Mouse (Mus musculus) brain, embryonic 14.5 days (tissue): Measurements from ENCODE around the gene Cry2. TPM values are rescaled to one million over a fixed set of nuclear protein-coding genes. Genes with fewer than 3 reads are reported as not detected.

Experiments
- DNase-seq: peaks from one replicate; pipeline ENCODE4 v3.0.0-alpha.2; 2011; ENCODE audit warnings: low read depth
- CTCF ChIP-seq: fragments of 200-500 bp; IDR thresholded peaks from 2 replicates; pipeline ENCODE4 v1.5.1; 2012; ENCODE audit warnings: inconsistent platforms, mild to moderate bottlenecking, moderate library complexity, borderline replicate concordance; ENCODE audit not compliant: insufficient read depth, insufficient read length; ENCODE audit errors: extremely low read depth
- POLR2A ChIP-seq: fragments of 200-500 bp; IDR thresholded peaks from 2 replicates; pipeline ENCODE4 v1.6.1; 2012; ENCODE audit warnings: mild to moderate bottlenecking, inconsistent platforms, borderline replicate concordance; ENCODE audit not compliant: poor library complexity, insufficient read depth, insufficient read length, severe bottlenecking; ENCODE audit errors: extremely low read depth
- polyA plus RNA-seq: library from polyadenylated mRNA; depleted of rRNA; stranded (reverse); fragments of >200 nt; gene quantifications from 2 replicates; pipeline ENCODE4 v1.2.3, GENCODE M21; 2012

The Cry2 gene
- polyA plus RNA-seq, 1 experiment = 31.1 TPM

DNA sequence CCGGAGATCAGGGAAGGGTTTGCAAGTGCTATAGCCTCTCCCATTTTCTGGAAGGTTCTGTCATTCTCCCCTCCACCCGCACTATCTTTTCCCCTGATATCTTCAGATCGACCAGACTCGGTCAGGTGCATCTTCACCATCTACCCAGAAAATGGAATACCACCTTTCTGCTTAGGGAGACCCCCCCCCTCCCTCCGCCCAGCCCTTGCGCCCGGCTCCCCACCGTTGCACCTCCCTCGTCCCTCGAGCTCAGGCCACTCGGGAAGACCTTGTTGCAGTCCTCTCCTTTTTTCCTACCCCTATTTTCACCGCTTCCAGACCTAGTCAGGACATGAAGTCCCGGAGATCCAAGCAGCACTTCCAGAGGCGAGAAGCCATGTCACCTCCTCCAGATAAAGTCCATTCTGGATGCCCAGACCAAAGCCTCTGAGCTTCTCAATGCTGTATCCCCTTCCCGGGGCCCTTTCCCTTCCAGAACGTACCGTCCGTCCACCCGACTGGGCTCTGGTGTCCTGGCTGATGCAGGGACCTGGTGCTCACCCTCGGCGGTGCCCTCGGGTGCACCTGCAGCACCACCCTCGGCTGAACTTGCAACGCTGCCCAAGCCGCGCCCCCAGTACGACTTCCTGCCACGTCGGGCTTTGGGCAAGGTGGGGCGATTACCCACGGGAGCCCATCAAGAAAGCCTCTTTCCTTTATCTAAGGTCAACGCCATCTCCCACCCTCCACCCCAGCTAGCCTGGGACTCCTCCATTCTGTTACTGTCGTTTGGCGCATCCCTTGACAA is 26.3 kb upstream of the Cry2 start, which contains the start of gene Slc35c1:
Gene Slc35c1 (minus strand): TSS at position 618 of the 787 bp plus-strand sequence.
- TF ChIP-seq POLR2A (no peak), CTCF (no peak)
- DNase-seq = no peak

DNA sequence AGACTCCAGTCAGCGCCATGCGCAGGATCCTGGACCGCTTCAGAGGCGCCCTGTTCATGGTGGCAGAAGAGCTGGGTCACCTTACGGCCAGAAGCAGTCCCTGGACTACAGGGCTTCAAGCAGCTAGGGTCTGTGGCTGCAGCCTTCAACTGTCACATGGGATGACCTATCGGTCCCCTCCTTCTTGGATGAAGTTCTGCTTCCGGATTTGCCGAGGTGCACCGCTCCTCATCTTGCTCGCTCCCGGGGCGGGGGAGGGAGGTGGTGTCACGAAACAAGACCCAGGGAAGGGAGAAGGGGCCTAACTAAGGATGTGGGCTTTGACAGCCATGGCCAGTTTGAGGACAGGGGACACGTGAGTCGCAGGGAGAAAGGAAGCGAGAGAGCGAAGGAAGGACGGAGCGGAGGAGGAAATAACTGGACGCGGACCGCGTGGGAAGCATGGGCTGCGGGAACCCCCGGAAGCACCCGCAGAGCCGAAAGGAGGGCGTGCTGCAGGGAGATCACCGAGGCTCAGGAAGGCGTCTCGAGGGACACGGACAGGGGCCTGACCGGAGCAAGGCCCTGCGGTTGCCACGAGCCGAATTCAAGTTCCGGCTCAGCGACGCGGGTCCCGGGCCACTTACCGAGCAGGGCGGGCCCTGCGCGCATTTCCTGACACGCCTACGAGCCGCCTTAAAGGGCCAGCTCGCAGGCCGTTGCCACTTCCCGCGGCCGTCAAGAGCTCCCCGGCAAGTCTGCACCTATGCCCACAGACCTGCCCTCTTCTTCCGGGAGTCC is 25.5 kb upstream of the Cry2 start:
- TF ChIP-seq CTCF (no peak), POLR2A (peak; percentile 42; the same call in 1 of the 2 replicates)
- peak; percentile 94 for DNase-seq

DNA sequence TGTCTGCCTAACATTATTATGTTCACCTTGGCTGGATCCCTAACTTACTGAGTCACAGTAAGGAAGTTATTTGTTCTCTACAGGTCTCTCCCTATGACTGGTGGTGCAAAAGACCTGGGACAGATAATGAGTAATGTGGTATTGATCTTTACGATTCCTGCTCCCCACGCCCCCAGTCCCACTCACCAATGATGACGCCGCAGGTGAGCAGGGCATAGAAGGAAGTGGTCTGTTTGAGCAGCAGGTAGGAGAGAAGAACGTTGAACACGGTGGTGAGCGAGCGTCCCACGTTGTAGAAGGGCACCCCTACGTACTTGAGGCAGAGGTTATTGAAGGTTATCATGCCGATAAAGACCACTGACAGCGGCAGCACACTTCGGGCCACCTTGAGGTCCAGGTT is 24.6 kb upstream of the Cry2 start:
- TF ChIP-seq CTCF (no peak), POLR2A (no peak)
- DNase-seq = no peak

DNA sequence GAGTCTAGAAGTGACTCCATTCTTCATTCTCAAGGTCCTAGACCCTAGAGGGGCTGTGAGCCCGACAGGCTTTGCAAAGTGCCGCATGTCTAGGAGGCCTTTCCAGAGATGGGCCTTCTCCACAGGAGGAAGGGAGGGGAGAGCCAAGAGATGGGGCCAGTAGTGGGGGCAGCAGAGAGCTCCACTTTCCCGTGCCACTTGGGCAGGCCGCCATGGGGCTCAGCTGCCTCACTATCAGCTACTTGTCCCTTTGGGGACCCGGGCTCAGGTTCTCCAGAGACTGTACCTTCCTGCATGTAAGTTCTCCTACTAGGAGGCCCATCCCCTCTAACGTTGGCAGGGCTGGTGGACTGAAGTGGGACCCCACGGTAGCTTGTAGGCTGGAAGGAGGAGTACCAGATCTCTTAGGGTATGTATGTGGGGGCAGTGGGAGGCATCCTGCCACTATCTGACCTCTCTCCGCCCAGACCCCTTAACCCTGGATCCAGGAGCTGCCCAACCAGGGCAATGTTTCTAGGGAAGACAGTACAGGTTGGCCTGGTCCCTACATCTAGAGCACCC is 23.2 kb upstream of the Cry2 start:
- no peak for DNase-seq

DNA sequence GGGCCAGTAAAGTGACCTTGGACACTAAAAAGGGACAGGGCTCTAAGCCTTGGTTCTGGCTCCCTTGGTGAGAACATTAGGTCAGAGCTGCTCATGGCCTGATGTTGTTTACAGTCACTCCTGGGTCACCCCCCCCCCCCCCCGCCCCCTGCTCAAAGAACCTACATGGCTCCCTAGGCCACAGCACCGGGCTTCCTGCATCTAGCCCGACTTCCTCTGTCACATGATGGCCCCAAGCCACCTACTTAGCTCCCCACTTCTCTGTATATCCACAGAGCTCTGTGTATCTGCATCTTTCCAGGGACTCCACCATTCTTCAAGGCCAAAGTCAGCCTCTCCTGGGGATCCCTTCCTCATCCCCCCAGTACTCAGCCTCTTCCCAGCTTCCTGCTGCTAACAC is 21.9 kb upstream of the Cry2 start:
- no peak for DNase-seq
- TF ChIP-seq CTCF (no peak), POLR2A (no peak)

More for the DNA sequence above, 23.2 kb upstream of the Cry2 start:
- TF ChIP-seq POLR2A (no peak), CTCF (no peak)

DNA sequence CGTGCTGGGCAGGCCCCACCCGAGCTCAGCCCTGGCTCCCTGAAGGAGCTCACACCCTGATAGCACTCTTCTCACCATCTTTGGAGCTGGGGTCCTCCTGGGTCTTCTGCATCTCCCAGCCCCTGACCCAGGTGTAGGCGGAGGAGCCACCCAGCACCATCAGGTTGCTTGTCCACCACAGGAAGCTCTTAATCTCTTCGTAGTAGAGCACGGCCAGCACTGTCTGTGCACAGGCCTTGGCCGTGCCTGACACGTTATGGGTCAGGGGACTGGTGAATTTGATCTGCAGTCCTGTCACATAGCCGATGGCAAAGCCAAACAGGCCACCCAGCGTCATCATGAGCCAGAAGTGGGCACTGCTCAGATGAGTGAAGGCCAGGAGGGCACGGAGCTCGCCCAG is 20.3 kb upstream of the Cry2 start:
- no peak for DNase-seq
- TF ChIP-seq POLR2A (no peak), CTCF (no peak)

DNA sequence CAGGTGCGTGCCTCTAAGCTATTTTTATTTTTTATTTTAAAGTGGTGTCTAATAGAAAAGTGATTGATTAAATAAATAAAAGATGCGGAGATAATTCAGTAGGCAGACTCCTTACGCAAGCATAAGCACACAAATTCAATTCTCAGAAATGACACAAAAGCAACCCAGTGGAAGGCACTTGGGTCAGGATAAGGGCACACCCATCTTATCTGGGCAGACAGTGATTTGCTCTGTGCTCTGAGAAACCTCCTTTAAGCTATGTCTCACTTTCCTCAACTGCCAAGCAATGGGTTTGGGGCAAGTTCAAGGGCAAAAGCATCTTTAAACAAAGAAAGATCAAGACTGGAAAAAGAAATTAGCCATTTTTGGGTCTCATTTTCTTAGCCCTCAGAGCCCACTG is 17.3 kb upstream of the Cry2 start:
- no peak for DNase-seq

DNA sequence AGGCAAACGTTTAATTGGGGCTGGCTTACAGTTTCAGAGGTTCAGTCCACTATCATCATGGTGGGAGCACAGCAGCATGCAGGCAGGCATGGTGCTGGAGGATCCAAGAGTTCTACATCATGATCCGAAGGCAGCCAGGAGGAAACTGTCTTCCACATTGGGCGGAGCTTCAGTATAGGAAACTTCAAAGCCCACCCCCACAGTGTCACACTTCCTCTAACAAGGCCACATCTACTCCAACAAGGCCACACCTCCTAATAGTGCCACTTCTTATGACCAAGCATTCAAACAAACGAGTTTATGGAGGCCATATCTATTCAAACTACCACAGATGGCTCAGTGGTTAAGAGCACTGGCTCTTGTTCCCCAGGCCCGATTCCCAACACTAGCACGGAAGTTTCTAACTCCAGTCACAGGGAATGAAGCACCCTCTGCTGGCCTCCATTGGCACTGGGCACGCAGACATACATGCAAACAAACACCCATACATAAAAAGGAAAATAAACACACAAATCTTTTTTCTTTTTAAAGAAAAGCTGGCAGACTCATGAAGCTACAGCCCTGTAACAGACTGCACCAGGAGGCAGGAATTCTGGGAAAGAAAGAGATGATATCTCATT is 13.4 kb upstream of the Cry2 start:
- TF ChIP-seq CTCF = peak; percentile 18; the same call in 1 of the 2 replicates
- TF ChIP-seq POLR2A = no peak

More for the DNA sequence above, 17.3 kb upstream of the Cry2 start:
- TF ChIP-seq POLR2A = no peak
- TF ChIP-seq CTCF = no peak

DNA sequence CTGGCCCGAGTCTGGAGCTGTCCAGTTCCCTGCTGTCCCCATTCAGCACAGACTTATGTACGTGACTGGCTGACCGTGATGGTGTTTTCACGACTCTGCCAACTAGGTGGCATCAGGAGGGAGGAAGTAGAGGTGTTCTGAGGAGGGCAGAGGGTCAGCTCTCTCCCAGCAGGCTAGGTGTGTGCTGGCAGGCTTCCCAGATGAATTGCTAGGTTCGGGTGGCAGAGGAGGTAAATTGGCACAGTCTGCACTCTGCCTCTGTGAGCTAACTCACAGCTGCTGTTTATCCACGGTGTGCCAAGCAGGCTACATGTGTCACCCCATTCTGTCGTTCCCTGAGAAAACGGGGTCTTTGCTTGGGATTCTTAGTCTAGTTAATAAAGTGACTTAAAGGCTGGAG is 12.8 kb upstream of the Cry2 start:
- TF ChIP-seq CTCF (no peak), POLR2A (no peak)
- DNase-seq = peak; percentile 55

More for the DNA sequence above, 13.4 kb upstream of the Cry2 start:
- no peak for DNase-seq

DNA sequence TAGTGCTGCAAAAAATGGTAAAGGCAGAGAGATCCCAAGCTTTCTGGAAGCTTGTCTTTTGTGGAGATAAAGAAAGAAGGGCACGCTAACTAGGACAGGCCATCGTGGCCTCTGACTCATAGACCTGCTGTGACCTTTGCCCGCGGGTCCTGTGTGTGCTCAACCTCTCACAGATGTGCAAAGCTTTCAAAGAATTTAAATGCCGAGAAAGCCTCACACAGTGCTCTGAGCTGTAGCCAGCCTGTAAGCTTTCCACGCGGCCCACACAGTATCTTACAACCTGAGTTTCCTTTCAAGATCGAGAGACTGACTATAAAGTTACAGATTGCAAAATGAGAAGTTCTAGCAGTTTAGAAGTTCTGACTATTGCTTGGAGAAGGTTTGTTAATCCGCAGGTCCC is 12.0 kb upstream of the Cry2 start:
- DNase-seq = no peak
- no peak for TF ChIP-seq CTCF
- TF ChIP-seq POLR2A = no peak

DNA sequence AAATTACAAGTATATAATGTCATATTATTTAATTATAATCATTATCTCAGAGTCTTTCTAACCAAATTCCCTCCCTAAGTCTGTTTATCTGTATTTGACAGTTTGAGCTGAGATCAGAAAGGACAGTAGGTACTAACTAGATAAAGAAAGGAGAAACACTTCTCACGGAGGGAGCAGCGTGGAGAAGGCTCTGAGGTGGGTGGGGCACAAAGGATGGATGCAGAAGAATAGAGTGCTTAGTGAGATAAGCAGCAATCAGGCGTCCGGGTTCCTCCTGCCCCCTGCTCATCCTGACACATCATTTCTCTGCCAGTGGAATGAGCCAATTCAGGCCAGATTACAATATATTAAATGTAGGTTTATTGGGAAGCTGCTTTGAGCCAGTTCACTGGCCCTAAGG is 10.5 kb upstream of the Cry2 start:
- no peak for DNase-seq
- no peak for TF ChIP-seq CTCF
- no peak for TF ChIP-seq POLR2A

DNA sequence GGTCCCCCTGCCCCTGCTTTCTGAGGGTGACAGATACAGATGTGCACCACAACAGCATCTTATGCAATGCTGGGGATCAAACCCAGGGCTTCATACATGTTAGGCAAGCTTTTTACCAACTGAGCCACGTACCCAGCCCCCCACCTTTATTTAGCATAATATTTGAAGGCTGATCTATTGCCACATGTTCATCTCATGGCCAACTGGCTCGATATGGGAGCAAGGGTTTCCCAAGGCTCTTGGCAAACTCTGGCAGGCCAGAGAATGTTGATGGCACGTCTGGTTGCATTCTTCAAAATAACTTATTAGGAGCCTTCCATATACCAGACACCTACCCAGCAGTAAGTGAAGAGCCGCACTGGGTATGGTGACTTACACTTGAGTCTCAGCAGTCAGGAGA is 9.5 kb upstream of the Cry2 start:
- no peak for TF ChIP-seq POLR2A
- TF ChIP-seq CTCF = no peak
- DNase-seq = no peak
